Mouse (Mus musculus): ENCODE data around the gene Bach2. TPM values are rescaled to one million over a fixed set of nuclear protein-coding genes. Genes with fewer than 3 reads are reported as not detected.

The Bach2 gene
- 1.1 and 1.4 TPM in 2 replicates for polyA plus RNA-seq (2015; fragmentation: Nextera tagmentation; extraction: Ambion mirVana)

DNA sequence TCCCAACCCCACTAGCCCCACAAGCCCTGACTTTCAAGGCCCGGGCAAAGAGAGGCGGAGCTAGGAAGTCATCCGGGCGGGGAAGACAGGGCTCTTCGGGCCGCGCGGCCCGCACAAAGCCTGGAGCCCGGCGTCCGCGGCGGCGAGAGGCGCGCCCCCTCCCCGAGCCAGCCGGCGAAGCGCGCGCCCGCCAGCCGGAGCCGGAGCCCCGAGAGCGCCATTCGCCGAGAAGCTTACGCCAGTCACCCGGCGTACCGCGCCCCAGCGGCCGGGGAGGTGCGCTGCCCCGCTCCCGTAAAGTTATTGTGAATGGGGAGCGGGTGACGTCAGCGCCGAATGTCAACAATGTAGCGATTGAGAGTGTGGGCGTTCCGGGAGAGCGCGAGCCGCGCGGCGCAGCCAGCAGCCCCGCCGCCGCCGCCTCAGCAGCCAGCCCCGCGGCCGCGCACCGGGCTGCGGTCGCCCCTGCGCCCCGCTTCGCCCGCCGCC lies at the start of gene Bach2:
TSS of gene Bach2 (plus strand) at position 439 of the 489 bp plus-strand sequence.
- Histone ChIP-seq H3K27ac (ENCODE audit: low read depth, low read length) (peak within 1 kb of the TSS; percentile 88), H3K9ac (ENCODE audit: low read depth, low read length) (peak within 1 kb of the TSS; percentile 82), H3K36me3 (ENCODE audit: control insufficient read depth, insufficient read depth) (no peaks in the 10 kb centered on the region), H3K27me3 (replicated peaks; ENCODE audit: control insufficient read depth, insufficient read depth, low read length) (peaks cover 11% of the 10 kb centered on the region), H3K4me1 (replicated peaks; ENCODE audit: control insufficient read depth, insufficient read depth, low read length) (no peaks in the 10 kb centered on the region; the same call in 1 of the 2 replicates), H3K4me3 (ENCODE audit: low read depth, low read length) (peak within 1 kb of the TSS; percentile 87), H3K4me2 (replicated peaks; ENCODE audit: low read depth) (peak within 1 kb of the TSS; percentile 100), H3K9me3 (ENCODE audit: control insufficient read depth) (no peaks in the 10 kb centered on the region)
- WGBS = 0% methylated on average over 42 of the region's 69 CpGs
- peak; percentile 83 for ATAC-seq
- TF ChIP-seq CTCF (IDR thresholded peaks at IDR 0.05; ENCODE audit: low read depth) = peak; percentile 43

DNA sequence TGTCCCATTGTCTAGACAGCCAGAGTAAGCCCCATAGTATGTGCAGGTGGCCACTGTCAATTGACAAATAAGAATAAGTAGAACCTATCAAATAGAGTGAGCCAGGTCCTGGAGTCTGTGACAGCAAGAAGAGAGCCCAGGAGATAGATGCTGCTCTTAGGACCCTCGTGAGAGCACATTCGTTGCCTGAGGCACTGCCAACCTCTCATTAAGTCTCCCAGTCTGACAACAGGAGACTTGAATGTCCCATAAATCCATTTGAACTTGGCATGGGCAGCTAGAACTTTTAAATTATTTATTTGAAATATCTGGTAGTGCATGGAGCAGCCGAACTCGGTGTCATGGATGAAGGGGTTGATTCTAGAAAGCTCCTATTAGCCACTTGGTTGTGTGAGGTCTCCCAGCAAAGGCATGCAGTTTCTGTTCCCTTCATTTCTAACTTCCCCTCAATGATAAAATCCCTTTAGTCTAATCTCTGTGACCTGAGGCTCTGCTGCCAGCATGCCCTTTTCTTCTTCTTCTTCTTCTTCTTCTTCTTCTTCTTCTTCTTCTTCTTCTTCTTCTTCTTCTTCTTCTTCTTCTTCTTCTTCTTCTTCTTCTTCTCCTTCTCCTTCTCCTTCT lies 49.1 kb upstream of the Bach2 start:
- no peak overlapping the region for H3K9ac ChIP-seq (ENCODE audit: low read depth, low read length)
- H3K4me2 ChIP-seq (replicated peaks; ENCODE audit: low read depth) = no peak overlapping the region
- WGBS = 73% methylated on average over 4 of the region's 4 CpGs
- H3K27ac ChIP-seq (ENCODE audit: low read depth, low read length) = no peak overlapping the region
- no peak for TF ChIP-seq CTCF (IDR thresholded peaks at IDR 0.05; ENCODE audit: low read depth)
- no peaks in the 10 kb centered on the region for H3K27me3 ChIP-seq (replicated peaks; ENCODE audit: control insufficient read depth, insufficient read depth, low read length)
- H3K4me1 ChIP-seq (replicated peaks; ENCODE audit: control insufficient read depth, insufficient read depth, low read length) = no peaks in the 10 kb centered on the region
- no peak overlapping the region for H3K4me3 ChIP-seq (ENCODE audit: low read depth, low read length)
- ATAC-seq = no peak
- no peaks in the 10 kb centered on the region for H3K9me3 ChIP-seq (ENCODE audit: control insufficient read depth)
- no peaks in the 10 kb centered on the region for H3K36me3 ChIP-seq (ENCODE audit: control insufficient read depth, insufficient read depth)

DNA sequence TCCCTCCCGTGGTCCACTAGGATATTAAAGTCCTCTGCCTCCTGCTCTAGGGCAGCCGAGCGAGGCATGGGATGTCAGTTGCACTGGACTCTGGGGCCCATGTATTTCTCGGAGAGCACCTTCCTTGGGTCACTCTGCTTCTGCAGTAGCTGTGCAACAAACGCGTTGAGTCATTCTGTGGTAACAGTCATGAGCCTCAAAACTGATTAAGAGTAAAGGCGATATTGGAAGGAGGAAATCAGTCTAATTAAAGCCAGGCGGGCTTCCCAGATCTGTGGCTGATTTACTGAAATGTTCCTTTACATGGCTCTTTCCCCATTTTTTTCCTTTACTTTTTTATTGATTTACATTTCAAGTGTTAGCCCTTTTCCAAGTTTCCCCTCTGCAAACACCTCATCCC lies 48.1 kb upstream of the Bach2 start:
- no peaks in the 10 kb centered on the region for H3K36me3 ChIP-seq (ENCODE audit: control insufficient read depth, insufficient read depth)
- no peak for ATAC-seq
- WGBS = 79% methylated on average over 8 of the region's 8 CpGs
- 0 out of 2 replicates have a peak, but pooled peaks cover 2% of the 10 kb centered on the region for H3K4me1 ChIP-seq (replicated peaks; ENCODE audit: control insufficient read depth, insufficient read depth, low read length)
- TF ChIP-seq CTCF (IDR thresholded peaks at IDR 0.05; ENCODE audit: low read depth) = no peak
- H3K4me3 ChIP-seq (ENCODE audit: low read depth, low read length) = no peak overlapping the region
- H3K9ac ChIP-seq (ENCODE audit: low read depth, low read length) = no peak overlapping the region
- no peak overlapping the region for H3K4me2 ChIP-seq (replicated peaks; ENCODE audit: low read depth)
- H3K9me3 ChIP-seq (ENCODE audit: control insufficient read depth) = no peaks in the 10 kb centered on the region
- no peaks in the 10 kb centered on the region for H3K27me3 ChIP-seq (replicated peaks; ENCODE audit: control insufficient read depth, insufficient read depth, low read length)
- H3K27ac ChIP-seq (ENCODE audit: low read depth, low read length) = no peak overlapping the region

DNA sequence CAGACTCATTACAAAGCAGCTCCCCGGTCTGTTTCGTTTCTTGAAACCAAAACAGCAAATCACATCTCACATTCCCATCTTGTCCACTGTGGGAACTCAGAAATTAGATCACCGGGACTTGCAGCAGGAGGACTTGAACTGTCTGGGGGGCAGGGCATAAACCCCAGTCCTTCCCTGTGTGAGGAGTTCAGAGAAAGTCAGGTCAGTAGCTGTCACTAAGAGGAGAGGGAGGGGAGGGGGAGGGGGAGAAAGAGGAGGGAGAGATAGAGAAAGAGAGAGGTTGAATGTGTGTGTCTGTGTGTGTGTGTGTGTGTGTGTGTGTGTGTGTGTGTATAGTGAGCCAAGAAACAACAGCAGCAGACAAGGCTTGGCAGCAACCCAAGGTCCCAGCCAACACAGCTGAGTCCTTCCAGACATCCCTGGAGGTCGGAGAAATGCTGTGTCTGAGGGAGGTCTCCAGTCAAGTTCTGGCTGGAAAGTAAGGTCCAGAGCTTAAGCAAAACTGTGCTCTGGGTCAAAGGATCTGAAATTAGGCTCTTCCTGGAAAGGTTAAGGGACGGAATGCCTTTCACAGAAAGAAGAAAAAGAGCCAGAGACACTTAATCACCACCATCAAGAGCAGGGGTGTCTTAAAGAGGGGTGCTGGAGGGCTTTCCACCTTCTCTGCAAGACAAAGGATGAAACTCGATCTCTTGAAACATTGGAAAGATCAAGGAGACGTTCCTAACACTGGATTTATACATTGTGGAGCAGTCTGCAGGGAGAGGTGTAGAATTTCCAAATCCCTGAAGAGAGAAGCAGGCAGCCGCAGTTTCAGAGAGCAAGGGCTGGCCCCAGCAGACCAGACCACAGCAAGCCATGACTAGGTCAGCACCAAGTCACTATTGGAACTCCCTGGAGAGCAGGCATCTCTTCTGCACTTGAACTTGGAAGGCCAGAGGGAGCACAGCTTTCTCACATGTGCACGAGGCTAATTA lies 42.4 kb upstream of the Bach2 start:
- no peak overlapping the region for H3K9ac ChIP-seq (ENCODE audit: low read depth, low read length)
- 0 out of 2 replicates have a peak overlapping the region, but pooled peaks have one; percentile 16 for H3K27ac ChIP-seq (ENCODE audit: low read depth, low read length)
- TF ChIP-seq CTCF (IDR thresholded peaks at IDR 0.05; ENCODE audit: low read depth) = no peak
- ATAC-seq = no peak
- H3K9me3 ChIP-seq (ENCODE audit: control insufficient read depth) = no peaks in the 10 kb centered on the region
- 47% methylated on average over 9 of the region's 9 CpGs for WGBS
- 0 out of 2 replicates have a peak, but pooled peaks cover 2% of the 10 kb centered on the region for H3K4me1 ChIP-seq (replicated peaks; ENCODE audit: control insufficient read depth, insufficient read depth, low read length)
- no peak overlapping the region for H3K4me3 ChIP-seq (ENCODE audit: low read depth, low read length)
- H3K4me2 ChIP-seq (replicated peaks; ENCODE audit: low read depth) = 0 out of 2 replicates have a peak overlapping the region, but pooled peaks have one; percentile 17
- no peaks in the 10 kb centered on the region for H3K36me3 ChIP-seq (ENCODE audit: control insufficient read depth, insufficient read depth)
- no peaks in the 10 kb centered on the region for H3K27me3 ChIP-seq (replicated peaks; ENCODE audit: control insufficient read depth, insufficient read depth, low read length)

DNA sequence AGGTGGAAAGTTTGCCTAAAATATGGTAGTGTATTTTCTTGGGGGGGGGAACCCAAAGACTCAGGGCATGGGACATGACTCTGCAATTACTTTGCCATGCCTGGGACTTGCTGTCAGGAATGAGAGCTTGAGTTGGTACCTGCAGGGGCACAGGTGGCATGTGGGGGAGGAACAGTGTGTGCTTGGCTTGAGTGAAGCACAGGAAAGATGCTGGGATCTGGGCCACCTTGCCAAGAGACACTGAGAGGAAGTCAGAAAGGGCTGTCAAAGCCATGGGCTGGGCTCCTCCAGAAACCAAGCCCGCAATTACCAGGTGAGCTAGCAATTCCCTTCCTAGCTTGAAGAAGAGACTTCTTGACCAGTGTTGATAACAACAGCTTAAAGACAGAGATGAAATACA lies 40.6 kb upstream of the Bach2 start:
- no peak overlapping the region for H3K4me2 ChIP-seq (replicated peaks; ENCODE audit: low read depth)
- no peak for TF ChIP-seq CTCF (IDR thresholded peaks at IDR 0.05; ENCODE audit: low read depth)
- H3K4me1 ChIP-seq (replicated peaks; ENCODE audit: control insufficient read depth, insufficient read depth, low read length) = 0 out of 2 replicates have a peak, but pooled peaks cover 2% of the 10 kb centered on the region
- H3K27me3 ChIP-seq (replicated peaks; ENCODE audit: control insufficient read depth, insufficient read depth, low read length) = no peaks in the 10 kb centered on the region
- no peak overlapping the region for H3K4me3 ChIP-seq (ENCODE audit: low read depth, low read length)
- 85% methylated on average over 1 of the region's 1 CpGs for WGBS
- no peak overlapping the region for H3K27ac ChIP-seq (ENCODE audit: low read depth, low read length)
- ATAC-seq = no peak
- no peaks in the 10 kb centered on the region for H3K36me3 ChIP-seq (ENCODE audit: control insufficient read depth, insufficient read depth)
- no peak overlapping the region for H3K9ac ChIP-seq (ENCODE audit: low read depth, low read length)
- no peaks in the 10 kb centered on the region for H3K9me3 ChIP-seq (ENCODE audit: control insufficient read depth)

DNA sequence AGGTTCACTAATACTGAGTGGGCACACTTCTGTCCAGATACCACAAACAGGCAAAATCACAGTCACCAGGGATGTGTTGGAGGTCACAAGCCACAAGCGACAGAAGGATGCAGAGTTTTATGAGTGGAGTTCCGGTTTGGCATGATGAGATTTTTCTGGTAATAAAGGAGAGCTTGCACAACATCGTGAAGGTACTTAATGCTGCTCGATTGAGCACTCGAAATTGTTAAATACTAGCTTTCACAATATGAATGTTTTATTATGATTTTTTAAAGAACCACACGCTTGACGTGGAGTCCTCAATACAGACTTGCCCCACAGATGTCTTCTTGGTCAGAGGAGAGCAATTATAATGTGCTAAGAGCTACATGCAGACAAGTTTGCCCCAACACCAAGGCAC lies 40.0 kb upstream of the Bach2 start:
- H3K36me3 ChIP-seq (ENCODE audit: control insufficient read depth, insufficient read depth) = no peaks in the 10 kb centered on the region
- WGBS = 81% methylated on average over 7 of the region's 7 CpGs
- no peak for ATAC-seq
- no peak overlapping the region for H3K4me3 ChIP-seq (ENCODE audit: low read depth, low read length)
- no peak for TF ChIP-seq CTCF (IDR thresholded peaks at IDR 0.05; ENCODE audit: low read depth)
- no peak overlapping the region for H3K9ac ChIP-seq (ENCODE audit: low read depth, low read length)
- no peak overlapping the region for H3K27ac ChIP-seq (ENCODE audit: low read depth, low read length)
- H3K9me3 ChIP-seq (ENCODE audit: control insufficient read depth) = no peaks in the 10 kb centered on the region
- H3K4me1 ChIP-seq (replicated peaks; ENCODE audit: control insufficient read depth, insufficient read depth, low read length) = 0 out of 2 replicates have a peak, but pooled peaks cover 2% of the 10 kb centered on the region
- H3K27me3 ChIP-seq (replicated peaks; ENCODE audit: control insufficient read depth, insufficient read depth, low read length) = no peaks in the 10 kb centered on the region
- H3K4me2 ChIP-seq (replicated peaks; ENCODE audit: low read depth) = no peak overlapping the region
